Mouse (Mus musculus): ENCODE results near the gene Cenpm. TPM values are rescaled to one million over a fixed set of nuclear protein-coding genes. Genes with fewer than 3 reads are reported as not detected.

Gene Cenpm
- total and polyA plus RNA-seq, 2 experiments from 2014 or later, result 10.2 to 17.9 TPM

DNA sequence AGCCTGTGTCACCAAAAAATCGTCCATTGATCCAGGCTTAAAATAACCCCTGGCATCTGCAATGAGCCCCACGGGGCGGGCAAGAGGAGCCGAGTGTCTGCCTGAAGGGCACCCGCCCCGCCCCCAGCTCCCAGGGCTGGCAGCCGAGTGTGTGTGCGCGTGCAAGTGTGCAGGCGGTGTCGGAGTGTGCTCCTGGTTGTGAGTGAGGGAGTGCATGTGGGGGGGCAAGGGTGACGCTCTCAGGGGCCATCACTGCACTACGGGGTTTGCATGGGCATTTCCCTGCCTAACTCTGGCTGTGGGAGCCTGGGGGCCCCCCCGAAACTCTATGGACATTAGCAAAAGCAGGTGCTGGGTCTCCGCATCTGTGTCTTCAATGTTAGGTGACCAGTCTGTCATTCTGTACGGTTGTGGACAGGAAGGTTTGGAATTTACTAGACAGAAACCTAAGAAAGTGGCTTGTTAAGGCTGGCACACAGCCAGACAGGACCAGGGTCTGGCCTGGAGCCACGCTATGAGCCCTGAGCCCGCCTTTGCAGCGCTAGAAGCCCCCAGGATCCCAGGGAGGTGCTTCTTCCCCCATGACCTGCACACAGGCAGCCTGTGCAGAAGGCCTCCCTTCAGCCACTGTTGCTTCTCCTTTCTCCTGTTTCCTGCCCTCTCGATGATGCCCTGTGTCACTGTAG is 28.3 kb downstream of the Cenpm start:
- Histone ChIP-seq H3K9me3 (ENCODE audit: low read length) (no peaks in the 10 kb centered on the region), H3K36me3 (ENCODE audit: insufficient read depth, low read length) (no peaks in the 10 kb centered on the region), H3K4me3 (ENCODE audit: low read depth, low read length) (no peak overlapping the region), H3K4me2 (ENCODE audit: low read depth, low read length, poor library complexity, severe bottlenecking) (no peak overlapping the region), H3K4me1 (ENCODE audit: insufficient read depth, low read length) (peaks cover 3% of the 10 kb centered on the region; the same call in 1 of the 2 replicates), H3K9ac (replicated peaks; ENCODE audit: low read length, poor library complexity, severe bottlenecking) (no peak overlapping the region), H3K27ac (ENCODE audit: low read depth, low read length) (no peak overlapping the region), H3K27me3 (ENCODE audit: insufficient read depth, low read length) (peaks cover 33% of the 10 kb centered on the region)
- ATAC-seq (ENCODE audit: low FRiP score) (no peak), DNase-seq (ENCODE audit: low spot score) (no peak)
- no peak for TF ChIP-seq CTCF (IDR thresholded peaks at IDR 0.05)
- 42% methylated on average over 20 of the region's 20 CpGs for WGBS

DNA sequence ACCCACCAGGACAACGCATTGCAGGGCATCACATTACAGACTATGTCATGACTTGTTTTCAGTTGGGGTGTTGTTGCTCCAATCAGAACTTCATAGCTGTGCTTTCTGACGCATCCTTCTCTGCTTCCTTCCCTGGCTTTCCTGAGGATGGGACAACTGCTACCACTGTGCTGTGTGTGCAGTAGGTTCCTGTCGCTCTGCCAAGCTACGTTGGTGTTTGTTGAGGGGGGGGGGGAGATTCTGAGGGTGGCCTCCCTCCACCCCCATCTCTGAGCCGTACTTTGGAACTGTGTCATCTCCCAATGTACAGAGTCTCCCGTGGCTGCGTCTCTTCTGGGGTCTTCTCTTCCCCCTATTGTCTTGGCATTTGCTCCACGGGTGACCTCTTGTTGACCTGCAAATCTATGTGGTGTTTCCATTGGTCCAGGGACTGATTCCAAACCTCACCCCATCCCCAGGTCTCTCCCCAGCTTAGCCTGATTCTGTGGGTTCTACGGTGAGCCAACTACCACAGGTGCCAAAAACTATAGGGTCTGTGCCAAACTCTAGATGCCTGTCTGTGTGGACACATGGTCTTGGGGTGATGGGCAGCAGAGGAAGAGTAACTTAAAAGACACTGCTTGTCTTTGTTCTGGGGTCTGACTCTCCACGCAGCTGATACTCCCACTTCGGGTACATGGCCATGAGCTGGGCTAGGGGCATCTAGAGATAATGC is 29.1 kb downstream of the Cenpm start:
- no peaks in the 10 kb centered on the region for H3K36me3 ChIP-seq (ENCODE audit: insufficient read depth, low read length)
- DNase-seq (ENCODE audit: low spot score) (no peak), ATAC-seq (ENCODE audit: low FRiP score) (no peak)
- H3K9ac ChIP-seq (replicated peaks; ENCODE audit: low read length, poor library complexity, severe bottlenecking), result no peak overlapping the region
- H3K4me2 ChIP-seq (ENCODE audit: low read depth, low read length, poor library complexity, severe bottlenecking), result no peak overlapping the region
- H3K27me3 ChIP-seq (ENCODE audit: insufficient read depth, low read length), result peaks cover 41% of the 10 kb centered on the region
- no peak for TF ChIP-seq CTCF (IDR thresholded peaks at IDR 0.05)
- 34% methylated on average over 11 of the region's 11 CpGs for WGBS
- peaks cover 3% of the 10 kb centered on the region; the same call in 1 of the 2 replicates for H3K4me1 ChIP-seq (ENCODE audit: insufficient read depth, low read length)
- no peaks in the 10 kb centered on the region for H3K9me3 ChIP-seq (ENCODE audit: low read length)
- no peak overlapping the region for H3K27ac ChIP-seq (ENCODE audit: low read depth, low read length)
- no peak overlapping the region for H3K4me3 ChIP-seq (ENCODE audit: low read depth, low read length)

- TF ChIP-seq CTCF (IDR thresholded peaks at IDR 0.05), result no peak
- ATAC-seq (ENCODE audit: low FRiP score), result no peak
- DNase-seq (ENCODE audit: low spot score), result no peak
- H3K9me3 ChIP-seq (ENCODE audit: low read length), result no peaks in the 10 kb centered on the region
- H3K36me3 ChIP-seq (ENCODE audit: insufficient read depth, low read length), result no peaks in the 10 kb centered on the region
- no peak overlapping the region for H3K4me3 ChIP-seq (ENCODE audit: low read depth, low read length)
- no peak overlapping the region for H3K4me2 ChIP-seq (ENCODE audit: low read depth, low read length, poor library complexity, severe bottlenecking)
- 20% methylated on average over 4 of the region's 4 CpGs for WGBS
- no peak overlapping the region for H3K9ac ChIP-seq (replicated peaks; ENCODE audit: low read length, poor library complexity, severe bottlenecking)
- H3K4me1 ChIP-seq (ENCODE audit: insufficient read depth, low read length), result peaks cover 3% of the 10 kb centered on the region; the same call in 1 of the 2 replicates
- H3K27ac ChIP-seq (ENCODE audit: low read depth, low read length), result no peak overlapping the region
- peaks cover 56% of the 10 kb centered on the region for H3K27me3 ChIP-seq (ENCODE audit: insufficient read depth, low read length)
Observed at GRCm38 (mm10) chr15:82213222-82213621, 31.3 kb downstream of the Cenpm start.

DNA sequence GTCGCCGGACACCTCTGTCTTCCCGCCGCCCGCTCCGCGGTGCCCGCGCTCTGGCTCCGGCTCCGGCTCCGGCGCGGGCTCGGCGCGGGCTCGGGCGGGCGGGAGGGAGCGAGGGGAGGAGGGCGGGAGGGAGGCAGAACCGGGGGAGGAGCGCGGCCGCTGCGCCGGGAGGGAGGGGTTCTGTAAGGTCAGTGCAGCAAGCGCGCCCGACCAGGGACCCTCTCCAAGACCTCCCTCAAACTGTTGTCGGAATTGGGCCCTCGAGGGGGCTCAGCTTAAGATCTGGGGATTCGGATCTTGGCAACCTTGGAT is 31.8 kb downstream of the Cenpm start, which contains the start of gene Shisa8:
Gene Shisa8, minus strand, starts transcription at position 64 of the 312 bp plus-strand sequence.
- no peak for DNase-seq (ENCODE audit: low spot score)
- under 1% methylated on average over 28 of the region's 34 CpGs for WGBS

DNA sequence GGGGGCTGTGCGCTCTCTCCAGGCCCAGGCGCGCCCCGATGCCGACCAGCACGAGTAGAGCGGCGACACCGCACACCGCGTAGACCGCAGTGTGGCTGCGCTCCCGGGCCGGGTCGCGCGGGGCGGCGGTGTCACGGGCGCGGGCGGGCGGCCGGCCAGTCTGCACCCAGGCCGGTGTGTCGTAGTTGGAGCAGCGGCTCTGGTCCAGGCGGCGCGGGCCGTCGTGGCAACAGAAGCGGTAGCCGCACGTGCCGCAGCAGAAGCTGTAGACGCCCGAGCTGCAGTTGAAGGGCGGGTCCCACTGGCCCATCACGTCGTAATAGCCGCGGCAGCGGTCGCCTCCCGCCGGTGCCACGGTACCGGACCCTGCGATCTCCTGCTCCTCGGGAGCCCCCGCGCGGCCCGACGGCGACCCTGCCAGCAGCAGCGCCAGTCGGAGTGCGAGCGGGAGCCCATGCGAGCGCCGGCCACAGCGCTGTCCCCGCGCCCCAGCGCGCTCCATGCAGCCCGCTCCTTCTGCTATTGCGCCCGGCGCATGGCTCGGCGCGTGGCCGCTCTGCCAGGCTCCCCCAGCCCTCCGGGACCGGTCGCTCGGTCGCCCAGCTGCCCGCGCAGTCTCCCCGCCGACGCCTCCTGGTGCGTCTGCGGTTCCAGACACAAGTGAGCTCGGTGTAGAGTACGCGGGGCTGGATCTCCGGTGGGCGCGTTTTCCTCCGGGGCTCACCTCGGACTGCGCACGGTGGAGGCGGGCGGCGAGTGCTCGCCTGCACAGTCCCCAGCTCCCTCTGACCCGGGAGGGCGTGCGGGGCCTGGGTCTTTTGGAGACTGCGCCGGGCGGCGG is 32.4 kb downstream of the Cenpm start:
- no peak overlapping the region for H3K27ac ChIP-seq (ENCODE audit: low read depth, low read length)
- no peaks in the 10 kb centered on the region for H3K9me3 ChIP-seq (ENCODE audit: low read length)
- peak overlapping the region; percentile 40 for H3K4me3 ChIP-seq (ENCODE audit: low read depth, low read length)
- 0 out of 2 replicates have a peak, but pooled peaks have one; percentile 24 for ATAC-seq (ENCODE audit: low FRiP score)
- no peak for DNase-seq (ENCODE audit: low spot score)
- peak; percentile 6; the same call in 1 of the 2 replicates for TF ChIP-seq CTCF (IDR thresholded peaks at IDR 0.05)
- H3K4me1 ChIP-seq (ENCODE audit: insufficient read depth, low read length), result peaks cover 7% of the 10 kb centered on the region; the same call in 1 of the 2 replicates
- peak overlapping the region; percentile 24; the same call in 1 of the 2 replicates for H3K9ac ChIP-seq (replicated peaks; ENCODE audit: low read length, poor library complexity, severe bottlenecking)
- WGBS, result 2% methylated on average over 102 of the region's 112 CpGs
- peaks cover 61% of the 10 kb centered on the region for H3K27me3 ChIP-seq (ENCODE audit: insufficient read depth, low read length)
- peak overlapping the region; percentile 62 for H3K4me2 ChIP-seq (ENCODE audit: low read depth, low read length, poor library complexity, severe bottlenecking)
- H3K36me3 ChIP-seq (ENCODE audit: insufficient read depth, low read length), result no peaks in the 10 kb centered on the region

More for the DNA sequence above, 31.8 kb downstream of the Cenpm start, which contains the start of gene Shisa8:
- Histone ChIP-seq H3K9me3 (ENCODE audit: low read length) (no peaks in the 10 kb centered on the region), H3K36me3 (ENCODE audit: insufficient read depth, low read length) (no peaks in the 10 kb centered on the region), H3K27ac (ENCODE audit: low read depth, low read length) (no peak within 1 kb of the TSS), H3K4me2 (ENCODE audit: low read depth, low read length, poor library complexity, severe bottlenecking) (peak within 1 kb of the TSS; percentile 62), H3K27me3 (ENCODE audit: insufficient read depth, low read length) (peaks cover 61% of the 10 kb centered on the region), H3K9ac (replicated peaks; ENCODE audit: low read length, poor library complexity, severe bottlenecking) (peak within 1 kb of the TSS; percentile 24; the same call in 1 of the 2 replicates), H3K4me1 (ENCODE audit: insufficient read depth, low read length) (peaks cover 3% of the 10 kb centered on the region; the same call in 1 of the 2 replicates), H3K4me3 (ENCODE audit: low read depth, low read length) (peak within 1 kb of the TSS; percentile 40)
- ATAC-seq (ENCODE audit: low FRiP score), result no peak
- TF ChIP-seq CTCF (IDR thresholded peaks at IDR 0.05), result no peak
